ENCODE assay signal across 21 mouse cellular contexts in the genomic region with DNA sequence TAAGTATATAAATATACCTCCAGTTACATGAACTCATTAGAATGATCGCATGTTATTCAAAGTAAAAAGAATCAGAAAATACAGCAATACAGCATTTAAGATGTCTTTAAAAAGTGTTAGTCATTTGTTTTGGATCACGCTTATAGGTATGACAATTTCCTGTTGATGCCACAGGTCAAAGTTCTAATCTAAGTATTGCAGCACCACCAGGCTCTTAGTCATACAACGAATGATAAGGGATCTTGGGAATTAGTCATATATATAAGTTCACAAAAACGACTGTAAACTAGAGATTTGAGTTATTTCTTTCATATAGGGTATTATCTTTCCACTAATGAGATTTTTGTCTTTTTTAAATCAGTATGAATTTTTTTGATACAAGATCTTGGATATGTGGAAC. TPM values are rescaled to one million over a fixed set of nuclear protein-coding genes. Genes with fewer than 3 reads are reported as not detected.
DNase-seq lines count a peak whose midpoint lies in the region; TF ChIP-seq lines count a peak whose summit lies in the region.
"Had no signal": no experiment of that assay in that cellular context is flagged by ENCODE, and none has a peak within 500 bp of the region (broad histone marks: within the 10 kb centered on the region; RNA-seq: fewer than 3 reads in every experiment).

No protein-coding gene starts in this region.

- peak; percentile 12 to 19; a peak in 1 of 4 replicates for TF ChIP-seq EP300 in MEL (IDR thresholded peaks at IDR 0.05; ENCODE audit: low read depth in 1 of 2, low read length in 2 of 2)

- no peak overlapping the region for H3K4me3 ChIP-seq in MEL (ENCODE audit: control insufficient read depth in 1 of 2, insufficient read depth in 1 of 2, low read depth in 2 of 2, low read length in 2 of 2)
- H3K4me3 ChIP-seq: embryonic facial prominence, embryonic 13.5 days; embryonic facial prominence, embryonic 15.5 days; erythroblast, embryonic 14.5 days; forebrain, embryonic 10.5 days; forebrain, embryonic 12.5 days had no signal

- peaks cover 3% of the 10 kb centered on the region; the same call in 1 of the 2 replicates for H3K79me2 ChIP-seq in MEL (ENCODE audit: control insufficient read depth, insufficient read depth, low read length, poor library complexity)

- H3K9me3 ChIP-seq in MEL (replicated peaks; ENCODE audit: insufficient read depth, low read length): no peaks in the 10 kb centered on the region
- H3K9me3 ChIP-seq: embryonic facial prominence, embryonic 13.5 days; embryonic facial prominence, embryonic 15.5 days; forebrain, embryonic 10.5 days; forebrain, embryonic 12.5 days had no signal

- H3K27ac ChIP-seq in MEL (ENCODE audit: control insufficient read depth, low read depth, low read length): no peak overlapping the region
- H3K27ac ChIP-seq: embryonic facial prominence, embryonic 13.5 days; embryonic facial prominence, embryonic 15.5 days; forebrain, embryonic 10.5 days; forebrain, embryonic 12.5 days had no signal

- H3K27me3 ChIP-seq in MEL (ENCODE audit: control insufficient read depth in 1 of 2, insufficient read depth in 2 of 2, low read length in 2 of 2): no peaks in the 10 kb centered on the region
- H3K27me3 ChIP-seq: embryonic facial prominence, embryonic 13.5 days; embryonic facial prominence, embryonic 15.5 days; forebrain, embryonic 12.5 days had no signal

- DNase-seq in 3T3-L1 (ENCODE audit: low read depth, low spot score): peak; percentile 37
- peak; percentile 83 for DNase-seq in 416B (ENCODE audit: low read depth)
- DNase-seq in MEL (ENCODE audit: low read depth, low spot score): no peak
- no peak for DNase-seq in frontal cortex, postnatal 36 days (ENCODE audit: low spot score in 2 of 2)
- no peak for DNase-seq in left cerebral cortex, adult 18-20 months (ENCODE audit: low spot score in 2 of 2)
- no peak for DNase-seq in left cerebral cortex, postnatal 4 days
- DNase-seq: adrenal gland, adult 8-10 months; adrenal gland, postnatal 14 days; adrenal gland, postnatal 36 days; cerebellum, adult 11 months; cerebellum, adult 18-20 months; cerebellum, adult 8-10 months; cerebellum, adult 9-11 months; cerebellum, postnatal 14 days; cerebellum, postnatal 36 days; embryo, embryonic 11 days had no signal

- no peak for TF ChIP-seq RAD21 in MEL (IDR thresholded peaks at IDR 0.05; ENCODE audit: low read depth, low read length)

- intact Hi-C loops in left cerebral cortex, postnatal 4 days (cut with DNase I): no loop called here

- TF ChIP-seq CTCF in MEL (IDR thresholded peaks at IDR 0.05 in 2 of 3, conservative IDR thresholded peaks at IDR 0.05 in 1 of 3; ENCODE audit: control insufficient read depth in 1 of 3, insufficient read depth in 1 of 3, low read depth in 2 of 3, low read length in 3 of 3, poor library complexity in 1 of 3, severe bottlenecking in 1 of 3): no peak

- H3K4me1 ChIP-seq in MEL (ENCODE audit: control insufficient read depth in 1 of 2, insufficient read depth in 2 of 2, low read length in 2 of 2): peaks cover 2 to 3% of the 10 kb centered on the region in 2 experiments; a peak in 3 of 4 replicates
- H3K4me1 ChIP-seq: embryonic facial prominence, embryonic 13.5 days; embryonic facial prominence, embryonic 15.5 days; forebrain, embryonic 12.5 days had no signal

- peaks cover 0 to 12% of the 10 kb centered on the region in 2 experiments; a peak in 2 of 4 replicates for H3K36me3 ChIP-seq in MEL (ENCODE audit: control insufficient read depth in 1 of 2, insufficient read depth in 2 of 2, low read length in 2 of 2)
- H3K36me3 ChIP-seq: embryonic facial prominence, embryonic 13.5 days; embryonic facial prominence, embryonic 15.5 days; forebrain, embryonic 10.5 days; forebrain, embryonic 12.5 days had no signal

- no peak for TF ChIP-seq POLR2A in MEL (IDR thresholded peaks at IDR 0.05; ENCODE audit: control insufficient read depth in 1 of 2, insufficient read depth in 1 of 2, low read depth in 1 of 2, low read length in 2 of 2, poor library complexity in 1 of 2)

- no peak overlapping the region for H3K9ac ChIP-seq in MEL (ENCODE audit: control insufficient read depth, low read depth, low read length, poor library complexity, severe bottlenecking)
- H3K9ac ChIP-seq: embryonic facial prominence, embryonic 13.5 days; embryonic facial prominence, embryonic 15.5 days; forebrain, embryonic 12.5 days had no signal

TF ChIP-seq in MEL, 35 proteins besides CTCF, POLR2A, EP300 and RAD21:
- TF ChIP-seq E2F4 (IDR thresholded peaks at IDR 0.05; ENCODE audit: borderline replicate concordance, low read depth, low read length): no peak
- 0 out of 2 replicates have a peak, but pooled peaks have one; percentile 24 for TF ChIP-seq ETS1 (IDR thresholded peaks at IDR 0.05; ENCODE audit: low read depth, low read length)
- TF ChIP-seq ZKSCAN1 (IDR thresholded peaks at IDR 0.05; ENCODE audit: low read depth, low read length): no peak
- TF ChIP-seq POLR2AphosphoS2 (IDR thresholded peaks at IDR 0.05; ENCODE audit: low read length): no peak
- peak; percentile 38; the same call in 1 of the 2 replicates for TF ChIP-seq GATA1 (IDR thresholded peaks at IDR 0.05; ENCODE audit: low read depth, low read length)

RNA-seq across cellular contexts. Expression of gene Stag2, which starts 5.1 kb away (rescaled TPM):
- total RNA-seq in MEL (2012; rRNA removed): 22.9 and 29.3 TPM in 2 replicates
- polyA plus RNA-seq in MEL (2012; ENCODE audit: insufficient read depth in 1 of 2, insufficient read length in 2 of 2, low read depth in 1 of 2, low replicate concordance in 2 of 2, missing spikeins in 1 of 2): 10 to 100 TPM in 1 of 2 experiments, not detected in 1; 18.0 TPM
- total RNA-seq in left cerebral cortex, adult 18-20 months (2021): 10 to 100 TPM; 47.9 to 48.7 TPM
- total RNA-seq in left cerebral cortex, postnatal 4 days (2021): 10 to 100 TPM; 53.6 to 54.8 TPM

Comparison
In these comparisons a context has a peak if more than half of its experiments do, and no peak if none do; other contexts are left out.
1. DNase-seq: peak in 3T3-L1 (single experiment) and 416B (single experiment); none in MEL (single experiment), frontal cortex, postnatal 36 days (0 of 2), left cerebral cortex, adult 18-20 months (0 of 2) and left cerebral cortex, postnatal 4 days (single experiment).